Mouse (Mus musculus): ENCODE results near the gene Fbxo30. TPM values are rescaled to one million over a fixed set of nuclear protein-coding genes. Genes with fewer than 3 reads are reported as not detected.
A peak's percentile ranks its signal among the peaks of the same experiment; 100 is the strongest.
"Not testable (repeated sequence)": the region's sequence is repeated elsewhere in the genome, so short reads cannot be mapped to it uniquely, and the experiment has no call there.

Gene Fbxo30
- total RNA-seq (2021): 22.3 TPM in 2 replicates
- long read RNA-seq, experiment 1, full-length matches to known transcripts: 20 of 26 reads
- long read RNA-seq, experiment 1, partial matches to known transcripts: 5 of 26 reads
- long read RNA-seq, experiment 1, other reads (novel, unspliced or antisense): 1 of 26 reads
- long read RNA-seq, experiment 2, full-length matches to known transcripts: 12 of 15 reads
- long read RNA-seq, experiment 2, partial matches to known transcripts: 3 of 15 reads
- long read RNA-seq, experiment 2, other reads (novel, unspliced or antisense): 0 of 15 reads

DNA sequence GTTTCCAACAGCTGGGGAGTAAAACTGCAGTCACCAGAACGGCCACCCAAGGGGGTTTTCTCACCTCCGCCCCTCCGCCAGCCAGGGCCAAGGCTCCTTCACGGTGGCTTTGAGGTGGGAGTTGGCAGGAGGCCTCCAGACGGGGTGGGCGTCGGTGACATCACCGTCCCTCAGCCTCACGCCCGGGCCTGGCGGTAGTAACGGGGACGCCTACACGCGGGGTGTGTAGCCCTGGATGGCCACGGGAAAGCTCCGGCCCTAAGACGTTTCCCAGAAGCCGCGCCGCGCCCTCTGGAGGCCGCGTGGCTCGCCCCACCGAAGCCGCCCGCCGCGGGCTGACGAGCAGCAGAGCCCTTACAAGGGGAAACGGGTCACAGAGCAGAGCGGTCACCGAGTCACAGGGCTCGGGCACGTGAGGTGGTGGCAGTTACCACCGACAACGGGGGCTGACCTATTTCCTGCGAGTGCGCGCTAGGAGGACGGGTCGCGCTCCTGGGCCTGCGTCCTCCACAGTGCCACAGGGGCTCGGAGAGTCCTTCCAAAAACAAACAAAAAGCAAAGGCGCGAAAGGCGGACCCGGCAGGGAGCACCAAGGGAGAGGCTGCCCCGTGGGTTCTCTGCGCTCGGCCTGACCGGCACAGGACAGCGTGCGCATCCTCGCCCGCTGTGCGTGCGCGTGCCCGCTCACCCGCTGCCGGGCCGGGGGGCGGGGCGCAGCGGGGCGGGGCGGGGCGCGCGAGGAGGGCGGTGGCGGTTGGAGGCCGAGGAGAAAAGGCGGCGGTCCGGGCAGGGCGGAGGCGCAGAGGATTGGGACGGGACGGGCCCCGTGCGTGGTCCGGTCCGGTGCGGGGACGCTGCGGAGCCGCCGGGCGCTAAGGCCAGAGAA, at the start of gene Fbxo30:
Fbxo30 (plus strand) TSS at position 753 of the 886 bp plus-strand sequence.
- DNase-seq: peak; percentile 96

DNA sequence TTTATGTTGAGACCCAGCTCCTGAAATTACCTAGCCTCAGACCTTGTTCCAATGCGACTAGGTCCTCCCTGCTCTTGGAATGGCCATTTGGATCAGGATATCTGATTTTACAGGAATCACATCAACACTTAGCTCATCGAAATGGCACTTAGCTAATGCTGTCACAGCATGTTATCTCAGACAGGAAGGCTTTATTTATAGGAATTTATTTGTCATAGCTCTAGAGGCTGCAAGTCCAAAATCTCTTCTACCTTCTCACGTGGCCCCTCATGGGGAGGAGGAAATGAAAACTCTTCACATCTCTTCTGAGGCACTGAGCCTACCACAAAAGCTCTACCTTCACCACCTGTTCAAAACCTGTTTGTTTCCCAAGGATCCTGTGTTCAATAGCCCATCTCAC, 47.9 kb upstream of the Fbxo30 start:
- DNase-seq: no peak

DNA sequence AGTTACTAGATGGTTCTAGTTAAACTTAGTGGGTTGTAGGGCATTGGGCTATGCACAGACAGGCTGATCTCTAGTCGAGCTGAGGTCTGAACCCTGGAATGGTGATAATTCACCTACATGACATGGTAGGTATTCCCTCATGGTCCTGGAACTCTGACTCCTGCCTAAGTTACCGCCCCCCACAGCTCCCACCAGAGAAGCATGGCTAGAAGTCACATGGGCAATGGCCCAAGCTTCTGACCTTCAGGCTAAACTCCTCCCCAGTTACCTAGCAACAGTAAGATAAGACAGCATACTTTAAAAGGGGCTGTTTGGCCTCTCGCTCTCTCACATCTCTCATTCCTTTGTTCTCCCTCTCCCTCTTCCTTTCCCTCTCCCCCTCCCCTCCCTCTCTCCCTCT, 38.1 kb upstream of the Fbxo30 start:
- DNase-seq: not testable (repeated sequence)

DNA sequence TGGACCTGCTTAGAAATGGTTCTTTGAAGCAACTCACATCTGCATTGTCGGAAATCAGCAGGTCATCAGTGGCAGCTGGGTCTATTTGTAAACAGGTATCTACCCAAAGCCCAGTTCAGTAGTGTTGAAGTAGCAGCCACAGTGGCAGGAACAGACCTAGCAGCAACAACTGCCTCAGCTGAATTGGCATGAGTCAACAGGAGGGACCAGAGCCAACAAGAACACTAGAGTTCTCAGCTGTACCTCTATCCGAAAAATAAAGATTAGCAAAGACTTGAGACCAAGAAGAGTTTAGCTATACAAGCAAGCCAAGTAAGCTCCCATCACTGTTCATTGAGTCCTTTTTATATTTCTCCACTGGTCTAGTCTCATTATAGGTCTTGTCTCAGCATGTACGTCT, 32.9 kb upstream of the Fbxo30 start:
- no peak for DNase-seq

DNA sequence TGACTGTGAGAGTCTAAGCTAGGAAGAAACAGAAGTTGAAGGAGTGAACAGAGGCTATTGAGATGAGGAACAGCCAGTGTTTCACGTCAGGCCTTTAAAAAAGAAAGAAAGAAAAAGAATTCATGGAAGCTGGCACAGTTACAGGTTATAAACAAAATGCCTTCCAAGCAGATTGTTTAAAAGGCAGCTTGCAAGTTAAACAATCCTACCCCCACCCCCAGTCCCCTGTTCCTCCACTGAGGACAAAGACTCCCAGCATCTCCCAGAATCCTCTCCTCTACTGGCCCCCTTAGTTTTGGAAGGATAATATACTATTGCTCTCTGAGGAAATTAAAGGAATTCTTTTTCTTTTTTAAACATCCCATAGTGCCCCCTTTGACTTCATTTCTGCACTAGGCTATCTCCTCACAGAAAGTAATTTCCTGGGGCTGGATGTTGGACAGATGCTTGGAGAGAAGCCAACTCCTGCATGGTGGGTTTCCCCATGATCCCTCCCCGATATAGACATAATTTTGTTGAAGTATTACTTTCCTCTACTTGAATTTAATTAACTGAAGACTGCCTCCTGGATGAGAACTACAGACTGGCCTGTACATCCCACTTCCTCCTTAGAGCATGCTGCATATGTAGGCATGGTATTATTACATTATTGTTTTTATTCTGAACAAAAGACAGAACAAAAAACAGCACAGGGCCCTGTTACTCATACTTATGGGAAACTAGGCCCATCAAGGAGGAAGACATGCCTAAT, 30.7 kb upstream of the Fbxo30 start:
- DNase-seq: no peak

DNA sequence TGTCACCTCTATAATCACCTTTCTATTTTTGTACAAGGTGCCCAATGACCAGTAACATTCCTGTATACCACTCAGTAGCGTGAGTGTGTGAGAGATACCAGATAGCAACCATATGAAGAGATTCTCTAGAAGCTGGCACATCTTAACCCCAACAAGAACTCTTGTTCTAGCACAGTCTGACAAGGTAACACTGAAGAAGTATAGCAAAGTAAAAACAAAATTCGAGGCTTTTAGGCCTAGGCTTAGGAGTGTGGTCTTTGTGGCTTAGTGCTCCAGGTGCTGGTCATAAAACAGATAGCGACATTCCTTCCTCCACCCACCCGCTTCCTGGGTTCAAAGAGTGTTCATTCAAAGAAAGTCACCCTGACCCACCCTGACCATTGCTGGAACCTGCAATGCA, 27.5 kb upstream of the Fbxo30 start:
- not testable (repeated sequence) for DNase-seq

DNA sequence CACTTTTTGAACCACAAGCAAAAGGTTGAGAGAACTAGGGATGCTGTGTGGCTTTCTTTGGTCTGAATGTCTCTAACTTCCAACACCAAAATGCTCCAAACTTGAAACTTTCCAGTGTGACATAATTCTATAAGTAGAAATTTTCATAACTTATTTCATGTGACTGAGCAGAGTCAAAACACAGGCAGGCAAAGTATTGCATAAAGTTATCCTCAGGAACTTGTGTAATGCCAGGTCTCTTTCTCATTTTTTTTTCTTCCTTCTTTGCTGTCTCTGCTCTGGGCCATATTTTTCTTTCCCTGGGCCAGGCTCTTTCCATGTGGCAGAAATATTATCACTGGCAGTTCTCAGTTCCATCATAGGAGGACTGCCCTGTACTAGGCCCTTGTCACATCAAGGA, 21.0 kb upstream of the Fbxo30 start:
- no peak for DNase-seq

DNA sequence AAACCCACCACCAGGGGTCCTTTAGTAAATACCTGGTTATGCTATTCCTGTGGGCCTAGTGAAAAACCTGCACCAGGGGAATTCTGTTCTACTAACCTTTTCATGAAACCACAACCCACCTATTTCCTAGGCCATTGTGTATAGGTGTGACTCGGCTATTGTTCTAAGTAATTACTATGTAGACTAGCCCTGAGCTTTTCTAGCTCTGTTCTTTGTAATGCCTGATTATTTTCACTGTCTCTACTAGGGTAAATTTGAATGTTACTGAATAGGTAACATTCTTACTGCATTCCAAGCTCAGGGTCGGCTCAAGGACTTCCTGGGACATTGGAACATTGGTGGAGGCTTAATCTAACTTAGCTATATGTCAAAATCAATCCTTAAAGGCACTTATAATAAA, 18.8 kb upstream of the Fbxo30 start:
- DNase-seq: not testable (repeated sequence)

DNA sequence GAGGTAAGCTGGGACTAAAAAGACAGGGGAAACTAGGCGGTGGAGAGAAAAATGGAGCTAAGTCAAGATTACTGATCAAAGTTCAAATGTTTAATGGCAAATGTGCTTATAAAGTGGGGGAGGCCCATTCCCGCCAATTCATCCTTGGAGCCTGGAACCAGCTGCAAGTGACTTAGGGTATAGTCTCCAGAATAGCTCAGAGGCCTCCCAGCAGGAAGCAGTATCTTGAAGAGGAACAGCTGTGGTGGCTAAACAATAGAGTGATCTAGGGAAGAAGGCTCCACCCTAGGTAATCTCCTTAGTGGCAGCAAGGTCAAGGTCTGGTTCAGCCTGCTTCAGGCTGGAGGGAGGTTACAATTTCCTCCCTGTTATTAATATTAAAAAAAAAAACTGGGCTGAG, 17.3 kb upstream of the Fbxo30 start:
- not testable (repeated sequence) for DNase-seq

DNA sequence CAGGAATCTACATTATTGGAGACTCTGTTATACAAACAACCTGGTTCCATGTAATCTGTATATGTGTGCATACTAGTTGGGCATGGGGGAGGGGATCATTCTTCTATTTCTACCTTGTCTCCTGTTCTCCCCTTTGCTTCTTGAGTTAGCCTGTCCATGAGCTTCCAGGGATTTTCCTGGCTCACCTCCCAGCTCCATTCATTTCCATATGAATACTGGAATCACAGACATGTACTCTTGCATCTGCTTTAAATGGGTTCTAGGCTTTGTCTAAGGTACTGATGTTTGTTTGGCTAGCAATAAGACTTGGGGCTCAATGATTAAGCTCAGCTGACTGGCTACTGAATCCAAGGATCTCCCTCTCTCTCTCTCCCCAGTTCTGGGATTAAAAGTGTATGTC, 12.0 kb upstream of the Fbxo30 start:
- no peak for DNase-seq

DNA sequence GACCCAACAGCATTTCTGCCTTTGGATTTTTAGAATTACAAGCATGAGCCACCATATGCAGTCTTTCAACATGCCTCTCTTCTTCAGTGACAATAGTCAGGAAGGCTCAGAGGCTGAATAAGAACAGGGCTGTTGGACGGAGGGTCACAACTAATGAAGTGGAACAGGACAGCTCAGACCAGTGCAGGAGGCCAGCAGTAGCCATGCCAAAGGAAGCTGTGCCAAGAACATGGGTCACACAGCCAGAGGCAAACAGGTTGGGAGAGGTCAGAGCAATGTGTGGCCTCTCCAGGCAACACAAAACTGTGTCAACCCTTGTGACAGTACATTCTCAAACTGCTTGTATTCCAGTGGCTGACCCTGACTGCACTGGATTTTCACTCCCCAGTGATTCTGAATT, 6.7 kb upstream of the Fbxo30 start:
- DNase-seq: peak; percentile 58

DNA sequence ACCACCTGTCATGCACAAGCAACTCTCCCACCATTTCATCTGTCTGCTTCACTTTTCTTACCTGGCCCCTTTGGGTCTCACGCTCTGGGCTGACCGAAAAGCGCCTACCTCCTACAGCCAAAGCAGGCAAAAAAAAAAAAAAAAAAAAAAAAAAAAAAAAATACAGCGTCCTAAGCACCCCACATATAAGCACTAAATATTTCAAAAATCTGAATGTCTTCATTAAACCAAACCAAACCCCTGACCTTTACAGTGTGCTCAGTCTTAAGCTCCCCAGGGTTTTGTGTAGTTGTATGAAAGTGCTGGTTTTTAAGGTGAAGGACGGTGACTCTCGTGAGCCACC, 924 bp upstream of the Fbxo30 start:
- DNase-seq: no peak

DNA sequence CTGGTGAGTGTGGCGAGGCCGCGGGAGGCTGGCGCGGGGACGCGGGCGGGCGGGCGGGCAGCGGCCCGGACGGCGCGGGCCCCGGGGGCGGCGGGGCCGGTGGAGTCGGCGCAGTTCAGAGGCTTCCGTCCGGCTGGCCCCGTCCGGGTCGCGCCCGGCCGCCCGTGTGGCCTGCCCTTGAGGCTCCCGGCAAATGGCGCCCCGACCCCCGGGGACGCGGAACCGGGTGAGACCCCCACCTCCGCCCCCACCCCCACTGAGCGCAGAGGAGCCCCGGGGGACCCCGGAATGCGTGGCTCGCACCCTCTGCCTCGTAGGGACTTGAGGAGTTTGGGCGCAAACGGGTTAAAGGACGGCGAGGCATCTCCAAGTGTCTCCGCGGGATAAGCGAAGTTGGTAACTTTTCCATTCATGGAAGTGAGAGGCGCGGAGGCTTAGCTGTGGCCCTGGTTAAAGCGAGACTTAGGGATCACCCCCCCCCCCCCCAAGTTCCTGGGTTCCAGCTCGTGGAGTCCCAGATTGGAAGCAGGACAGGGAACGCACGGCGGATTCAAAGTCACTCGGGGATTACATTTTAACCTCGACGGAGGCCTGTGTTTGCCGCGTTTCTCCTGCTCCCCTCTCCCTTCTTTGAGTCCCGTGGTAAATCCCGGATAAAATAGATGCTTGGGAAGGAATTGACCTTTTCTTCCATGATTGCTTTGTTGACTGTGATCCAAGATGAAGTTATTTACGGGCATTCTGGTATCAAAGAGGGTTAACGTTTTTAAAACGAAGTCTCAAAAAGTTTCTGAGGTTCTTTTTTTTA, 572 bp downstream of the Fbxo30 start:
- peak; percentile 54 for DNase-seq

DNA sequence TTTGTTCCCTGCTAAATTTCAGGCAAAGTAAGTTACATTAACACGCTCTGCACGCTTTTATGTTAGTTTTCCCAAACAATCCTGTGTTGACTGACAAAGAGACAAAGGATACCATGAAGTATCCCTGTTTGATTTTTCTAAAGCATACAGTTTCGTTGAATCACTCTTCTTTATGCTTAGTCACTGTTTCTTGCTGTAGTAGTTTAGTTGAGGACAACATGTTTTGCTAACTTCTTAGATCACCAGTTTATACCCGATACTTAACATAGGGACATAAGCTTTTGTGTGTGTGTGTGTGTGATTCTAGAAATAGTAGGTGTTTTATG, 1.1 kb downstream of the Fbxo30 start:
- DNase-seq: no peak

DNA sequence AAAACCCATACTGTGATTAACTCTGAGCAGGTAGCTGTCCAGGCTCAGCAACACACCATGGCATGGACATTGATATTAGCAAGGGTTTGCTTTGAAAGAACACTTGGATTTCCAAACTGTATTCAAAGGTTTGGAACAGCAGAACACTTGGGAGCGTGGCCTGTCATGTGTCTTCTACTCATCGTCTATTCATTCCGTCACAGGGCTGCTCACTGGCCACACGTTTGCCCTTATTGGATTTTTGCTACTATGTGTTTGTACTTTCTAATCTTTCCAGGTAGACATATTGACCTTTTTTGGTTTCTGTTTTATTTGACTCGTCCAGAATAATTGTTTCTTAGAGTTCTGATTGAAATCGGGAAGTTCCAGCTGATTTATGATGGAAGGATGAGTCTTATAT, 17.3 kb downstream of the Fbxo30 start:
- DNase-seq: no peak

DNA sequence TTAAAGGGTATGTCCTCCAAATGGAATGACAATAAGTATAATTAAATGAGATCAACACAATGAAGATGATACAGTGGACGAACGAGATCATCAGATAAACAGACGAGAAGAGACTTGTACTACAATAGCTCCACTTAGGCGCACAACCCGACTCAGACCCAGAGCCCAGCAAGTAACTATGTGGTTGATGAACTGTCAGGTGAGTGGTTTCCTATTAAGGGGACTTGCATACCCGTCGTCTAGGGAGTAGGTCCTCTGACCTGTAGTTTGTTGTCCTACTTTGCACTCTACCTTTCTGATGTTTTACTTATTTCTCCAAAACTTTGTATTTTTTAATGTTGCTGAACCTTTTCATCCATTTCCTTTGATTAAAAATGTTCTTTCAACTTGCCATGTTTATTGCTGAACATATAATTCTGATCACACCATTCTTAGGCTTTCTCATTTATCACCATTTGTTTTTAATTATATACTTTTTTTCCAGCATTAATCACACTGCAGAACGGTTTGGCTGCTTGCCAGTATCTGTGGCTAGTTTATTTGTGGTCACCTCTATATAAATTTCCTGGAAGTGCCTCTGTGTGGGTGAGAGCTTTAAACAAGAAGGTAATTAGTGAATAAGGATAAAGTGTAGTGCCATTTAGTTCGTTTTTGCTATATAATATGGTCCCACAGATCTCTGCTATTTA, 24.4 kb downstream of the Fbxo30 start:
- no peak for DNase-seq

DNA sequence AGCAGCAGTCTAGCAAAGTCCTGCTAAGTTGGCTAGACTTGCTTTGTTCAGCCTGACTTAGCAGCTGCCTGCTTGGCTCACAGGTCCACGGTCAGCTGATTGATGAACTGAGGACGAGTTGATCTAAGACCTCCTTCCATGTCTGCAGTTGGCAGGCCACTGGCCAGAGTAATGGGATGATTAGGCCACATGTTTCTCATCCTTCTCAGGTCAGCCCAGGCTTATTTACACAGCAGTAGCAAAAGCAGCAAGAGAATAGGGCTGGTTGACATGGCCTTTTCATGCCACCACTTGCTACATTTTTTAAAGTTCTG, 24.9 kb downstream of the Fbxo30 start:
- no peak for DNase-seq

DNA sequence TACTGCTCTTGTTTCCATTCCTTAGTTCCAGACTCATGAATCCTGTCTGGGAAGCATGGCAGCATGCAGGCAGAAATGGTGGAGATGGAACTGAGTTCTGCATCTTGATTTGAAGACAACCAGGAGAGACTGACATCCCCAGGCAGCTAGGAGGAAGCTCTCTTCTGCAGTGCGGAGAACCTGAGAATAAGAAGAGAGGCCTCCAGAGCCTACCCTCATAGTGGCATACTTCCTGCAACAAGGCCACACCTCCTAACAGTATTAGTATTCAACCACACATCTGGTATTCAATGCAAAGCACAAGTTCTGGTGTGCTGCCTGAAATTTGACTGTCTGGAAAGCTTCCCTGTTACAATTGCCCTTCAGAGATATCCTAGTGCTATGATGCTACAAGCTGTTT, 28.7 kb downstream of the Fbxo30 start:
- DNase-seq: no peak

DNA sequence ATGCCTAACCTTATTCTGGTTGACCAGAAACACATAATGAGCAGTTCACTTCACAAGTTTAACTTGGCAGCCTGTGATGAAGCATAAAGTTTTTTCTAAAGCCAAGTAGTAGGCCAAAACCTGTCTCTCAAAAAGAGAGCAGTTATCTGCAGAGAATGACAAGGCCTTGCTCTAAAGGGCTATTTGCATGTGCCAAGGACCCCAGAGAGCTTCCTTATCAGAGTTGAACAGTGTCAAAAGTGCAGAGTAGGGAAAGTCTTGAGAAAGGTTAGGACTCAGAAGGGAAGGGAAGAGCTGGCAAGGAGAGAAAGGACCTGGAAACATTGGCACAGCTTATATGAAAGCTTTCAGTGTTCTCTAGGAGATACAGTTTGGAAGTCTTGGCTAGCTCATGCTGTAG, 29.4 kb downstream of the Fbxo30 start:
- DNase-seq: no peak

DNA sequence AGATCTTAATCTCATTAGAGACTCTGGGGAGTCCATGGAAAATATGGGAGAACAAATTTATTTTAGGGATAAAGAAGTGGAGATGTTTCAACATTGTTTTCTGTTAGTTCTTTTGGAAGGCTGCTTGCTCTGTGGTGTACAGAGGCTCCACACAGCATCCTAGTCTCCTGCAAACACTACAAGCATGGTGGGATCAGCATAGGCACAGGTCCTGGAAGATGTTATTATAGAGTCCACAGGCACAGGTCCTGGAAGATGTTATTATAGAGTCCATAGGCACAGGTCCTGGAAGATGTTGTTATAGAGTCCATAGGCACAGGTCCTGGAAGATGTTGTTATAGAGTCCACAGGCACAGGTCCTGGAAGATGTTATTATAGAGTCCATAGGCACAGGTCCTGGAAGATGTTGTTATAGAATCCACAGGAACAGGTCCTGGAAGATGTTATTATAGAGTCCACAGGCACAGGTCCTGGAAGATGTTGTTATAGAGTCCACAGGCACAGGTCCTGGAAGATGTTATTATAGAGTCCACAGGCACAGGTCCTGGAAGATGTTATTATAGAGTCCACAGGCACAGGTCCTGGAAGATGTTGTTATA, 36.8 kb downstream of the Fbxo30 start:
- DNase-seq: not testable (repeated sequence)

DNA sequence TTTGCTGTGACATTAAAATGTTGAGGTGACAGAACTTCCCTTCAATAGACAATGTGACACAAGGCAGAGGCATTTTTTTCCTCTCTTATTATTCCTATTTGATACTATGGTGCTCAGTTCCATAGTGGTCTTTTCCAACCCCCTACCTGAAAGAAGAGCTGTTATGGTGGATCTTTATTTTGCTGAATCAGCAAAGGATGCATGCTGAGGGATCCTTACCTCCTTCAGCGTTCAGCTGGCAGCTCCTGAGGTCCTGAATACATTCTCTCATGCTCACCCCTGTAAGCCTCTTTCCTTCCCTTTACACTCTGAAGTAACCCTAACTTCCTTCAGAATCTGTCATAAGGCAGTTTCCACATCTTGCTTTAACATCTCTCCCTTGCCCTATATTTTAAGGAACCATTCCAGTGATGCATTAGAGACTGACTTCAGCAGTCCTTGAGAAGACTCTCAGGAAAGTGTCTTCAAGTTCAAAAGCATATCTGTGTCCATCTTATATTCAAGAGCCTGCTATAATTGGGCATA, 38.4 kb downstream of the Fbxo30 start:
- no peak for DNase-seq

Measured in adrenal gland, postnatal 14 days (tissue).